Mouse (Mus musculus) lung, postnatal 4 days (tissue): ENCODE measurements around the gene Efna2.
A peak's percentile ranks its signal among the peaks of the same experiment; 100 is the strongest.
"Not testable (repeated sequence)": the region's sequence is repeated elsewhere in the genome, so short reads cannot be mapped to it uniquely, and the experiment has no call there.

Source experiments
- DNase-seq, 2 experiments: peaks; one replicate each; pipeline ENCODE4 v3.0.0; 2021

Gene Efna2

GRCm38 (mm10) chr10:80194441-80194840 lies 15.2 kb downstream of the Efna2 start:
- DNase-seq: peak in 1 of 2 experiments; percentile 15

DNA sequence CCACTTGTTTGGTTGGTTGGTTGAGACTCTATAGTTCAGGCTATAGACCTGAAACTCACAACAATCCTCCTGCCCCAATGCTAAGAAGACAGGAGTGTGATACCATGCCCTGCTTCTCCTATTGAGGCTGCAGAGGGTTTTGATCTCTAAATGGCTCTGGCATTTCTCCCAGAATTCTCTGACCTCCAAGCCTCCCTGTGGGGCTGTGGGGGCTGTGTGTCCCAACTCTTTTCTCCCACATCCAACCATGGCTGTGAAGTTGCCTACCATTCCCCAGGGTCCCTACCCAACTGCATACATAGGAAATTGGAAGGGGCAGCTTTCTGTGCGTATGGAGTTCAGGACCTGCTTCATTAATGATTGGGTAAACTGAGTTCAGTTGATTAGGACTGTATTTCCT lies 16.9 kb downstream of the Efna2 start:
- peak in 1 of 2 experiments; percentile 9 for DNase-seq

DNA sequence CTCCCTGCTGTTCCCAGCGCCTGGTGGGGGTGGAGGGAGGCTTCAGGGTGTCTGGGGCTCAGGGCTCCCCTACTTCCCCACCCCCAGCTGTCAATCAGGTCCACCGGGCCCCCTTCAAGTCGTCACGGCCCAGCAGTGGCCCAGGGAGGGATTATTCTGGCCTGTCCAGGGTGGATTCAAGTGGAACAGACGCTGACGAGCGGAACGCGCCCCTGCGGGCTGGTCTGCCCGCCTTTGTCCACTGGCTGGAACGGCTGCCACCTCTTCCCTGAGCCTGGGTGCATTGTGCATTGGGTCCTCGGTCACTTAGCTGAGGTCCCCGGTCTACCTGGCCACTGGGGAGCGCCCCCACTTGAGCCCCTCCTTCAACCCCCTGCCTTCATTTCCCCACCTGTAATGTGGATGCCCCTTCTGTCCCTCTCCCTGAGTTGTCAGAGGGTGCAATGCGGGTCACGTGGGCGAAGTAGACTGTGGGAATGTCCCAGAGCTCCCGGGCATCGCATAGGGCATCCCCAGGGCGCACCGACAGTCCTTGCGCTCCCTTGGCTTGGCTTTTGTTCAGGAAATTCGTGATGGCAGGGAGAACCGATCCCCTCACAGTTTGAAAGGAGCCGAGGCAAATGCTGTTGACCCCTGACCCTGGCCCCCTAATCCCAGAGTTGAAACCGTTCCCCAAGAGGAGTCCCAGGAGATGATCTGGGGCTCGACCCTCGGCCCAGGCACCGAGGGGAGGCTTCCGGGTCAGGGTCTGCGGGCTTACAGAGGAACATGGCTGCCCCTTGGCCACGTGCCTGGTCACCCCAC lies 17.7 kb downstream of the Efna2 start:
- DNase-seq: peak in 1 of 2 experiments; percentile 17

- DNase-seq: peak; percentile 80 to 87
These were observed 20.2 kb downstream of the Efna2 start for GRCm38 (mm10) chr10:80199440-80200008.

DNA sequence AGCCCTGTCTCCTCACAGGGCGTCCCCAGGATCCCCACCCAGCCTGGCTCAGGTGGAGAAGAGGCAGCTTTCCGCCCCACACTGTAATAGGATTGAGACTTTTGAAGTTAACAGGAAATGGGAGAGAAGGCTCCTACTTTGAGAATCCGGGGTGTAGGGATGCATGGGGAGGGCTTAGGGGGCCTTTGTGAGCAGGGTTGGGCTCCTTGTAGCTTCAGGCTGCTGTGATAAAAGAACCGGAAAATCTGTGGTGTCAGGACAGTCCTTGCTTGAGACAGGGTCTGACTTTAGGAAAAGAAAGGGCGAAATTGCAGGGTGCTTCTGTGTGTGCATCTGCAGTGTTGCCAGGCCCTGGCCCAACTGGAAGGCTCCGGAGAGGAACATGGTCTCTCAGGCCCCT lies 21.2 kb downstream of the Efna2 start:
- DNase-seq: no peak

- DNase-seq: no peak
These were observed 24.8 kb downstream of the Efna2 start for GRCm38 (mm10) chr10:80204055-80204454.

GRCm38 (mm10) chr10:80207201-80207600 lies 27.9 kb downstream of the Efna2 start:
- no peak for DNase-seq

- no peak for DNase-seq
These were observed 28.4 kb downstream of the Efna2 start for GRCm38 (mm10) chr10:80207676-80208075.

- DNase-seq: no peak
These were observed 29.0 kb downstream of the Efna2 start for GRCm38 (mm10) chr10:80208248-80208647.

DNA sequence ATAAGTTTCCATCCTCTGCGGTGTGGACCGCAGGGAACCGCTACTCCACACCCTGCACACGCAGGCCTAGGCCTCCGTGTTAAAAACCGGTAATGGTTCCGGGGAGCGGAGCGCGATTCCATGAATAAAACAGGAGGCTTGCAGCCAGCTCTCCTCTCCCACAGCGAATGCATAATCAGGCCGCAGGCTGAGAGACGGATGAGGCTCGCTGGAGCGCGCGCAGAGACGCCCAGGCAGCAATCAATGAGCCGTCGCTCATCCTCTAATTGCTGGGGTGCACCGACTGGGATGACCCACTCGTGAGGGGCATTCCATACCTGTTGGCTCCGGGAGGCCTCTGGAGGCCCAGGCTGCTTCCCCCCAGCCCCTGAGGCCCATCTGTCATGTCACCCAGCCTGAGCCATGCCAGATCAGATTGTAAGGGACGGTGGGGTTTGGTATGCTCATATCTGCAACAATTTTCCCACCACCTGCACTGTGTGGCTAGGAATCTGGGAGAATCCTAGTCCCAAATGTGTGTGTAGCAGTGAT lies 29.6 kb downstream of the Efna2 start:
- DNase-seq: no peak

GRCm38 (mm10) chr10:80211547-80212103 lies 32.3 kb downstream of the Efna2 start:
- not testable (repeated sequence) for DNase-seq

DNA sequence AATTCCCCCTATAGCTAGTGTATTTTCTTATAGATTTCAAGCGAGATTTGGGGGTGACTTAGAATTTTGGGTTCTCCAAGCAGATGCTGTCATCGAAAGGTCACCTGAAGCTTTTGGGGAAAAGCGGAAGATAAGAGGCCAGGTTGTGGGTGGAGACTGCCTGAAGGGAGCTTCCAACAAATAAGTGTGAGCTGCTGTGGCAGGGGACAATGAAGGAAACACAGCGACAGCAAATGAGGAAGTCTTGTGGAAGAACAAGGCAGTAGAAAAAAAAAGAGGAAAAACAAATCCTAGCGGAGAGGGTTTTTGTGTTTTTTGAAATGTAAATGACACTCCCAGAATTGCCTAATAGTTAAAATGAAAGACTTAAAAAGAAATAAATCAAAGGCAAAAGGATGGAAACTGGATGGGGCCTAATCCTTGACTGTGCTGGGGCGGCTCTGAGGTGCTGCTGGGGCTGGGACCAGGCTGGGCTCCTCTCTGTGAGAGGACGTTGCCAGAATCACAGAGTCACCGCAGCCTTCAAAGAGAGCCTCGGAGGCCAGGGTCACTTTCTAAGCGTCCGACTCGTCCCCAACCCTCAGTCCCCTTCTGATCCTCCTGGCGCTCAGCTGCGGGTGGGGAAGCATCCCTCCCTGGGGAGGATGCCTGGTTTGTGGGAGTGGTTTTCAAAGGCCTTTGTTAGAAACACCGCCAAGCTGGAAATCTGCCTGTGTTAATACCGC lies 35.9 kb downstream of the Efna2 start:
- DNase-seq: no peak

- DNase-seq: no peak
These were observed 41.4 kb downstream of the Efna2 start for GRCm38 (mm10) chr10:80220676-80221075.

DNA sequence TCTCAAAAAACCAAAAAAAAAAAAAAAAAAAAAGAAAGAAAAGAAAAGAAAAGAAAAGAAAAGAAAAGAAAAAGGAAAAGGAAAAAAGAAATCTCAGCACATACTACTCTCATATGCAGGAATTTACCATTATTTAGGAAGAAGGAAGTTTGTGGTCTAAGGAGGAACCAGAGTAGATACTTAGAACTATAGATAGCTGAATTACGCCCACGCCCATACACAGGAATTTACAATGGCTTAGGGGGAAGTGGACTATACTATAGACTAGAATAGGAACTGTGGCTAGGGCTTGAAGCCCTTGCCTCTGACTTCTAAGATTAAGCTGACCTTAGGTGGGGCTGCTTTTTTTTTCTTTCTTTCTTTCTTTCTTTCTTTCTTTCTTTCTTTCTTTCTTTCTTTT lies 43.9 kb downstream of the Efna2 start:
- not testable (repeated sequence) for DNase-seq

- no peak for DNase-seq
These were observed 46.8 kb downstream of the Efna2 start for GRCm38 (mm10) chr10:80226071-80226415.

GRCm38 (mm10) chr10:80226416-80227165 lies 47.3 kb downstream of the Efna2 start, which contains the start of gene Mum1:
Gene Mum1, plus strand, starts transcription at chr10:80226434.
- DNase-seq: peak; percentile 99 to 100

DNA sequence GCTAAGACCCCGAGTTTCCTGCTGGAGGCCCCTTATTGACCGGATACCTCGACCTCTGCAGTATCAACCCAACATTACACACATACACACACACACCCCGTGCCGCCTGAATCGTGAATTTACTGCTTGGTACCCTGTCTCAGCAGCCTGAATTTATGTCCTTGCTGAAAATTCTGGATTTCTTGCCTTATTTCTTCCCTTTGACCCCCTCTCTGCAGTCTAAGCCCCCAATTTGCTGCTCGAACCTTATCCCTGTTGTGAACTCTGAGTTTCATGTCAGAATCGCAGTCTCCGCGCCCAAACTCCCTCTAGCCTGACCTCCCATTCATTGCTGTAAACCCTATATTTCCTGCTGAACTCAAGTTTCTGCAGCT lies 47.9 kb downstream of the Efna2 start:
- DNase-seq: no peak

GRCm38 (mm10) chr10:80227877-80228775 lies 48.8 kb downstream of the Efna2 start:
- peak in 1 of 2 experiments; percentile 25 for DNase-seq

- DNase-seq: no peak
These were observed 57.0 kb downstream of the Efna2 start for GRCm38 (mm10) chr10:80236145-80236825.

- DNase-seq: no peak
These were observed 57.7 kb downstream of the Efna2 start for GRCm38 (mm10) chr10:80237020-80237419.

DNA sequence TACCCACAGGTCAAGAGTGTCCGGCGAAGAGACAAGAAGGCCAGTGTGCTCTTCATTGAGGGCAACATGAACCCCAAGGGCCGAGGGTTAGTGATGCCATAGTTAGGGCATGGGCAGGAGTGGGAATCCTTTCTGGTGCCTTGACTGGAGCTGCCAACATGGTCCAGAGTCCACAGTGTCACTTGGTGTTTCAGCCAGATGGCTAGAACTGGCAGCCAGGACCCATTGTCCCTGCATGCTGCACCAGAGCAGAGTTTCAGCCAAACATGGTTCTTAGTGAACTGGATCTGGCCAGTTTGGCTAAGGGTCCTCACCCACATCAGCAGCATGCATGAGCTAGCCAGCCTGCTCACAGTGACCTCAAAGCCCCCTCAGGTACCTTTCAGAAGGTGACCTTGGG lies 59.0 kb downstream of the Efna2 start:
- DNase-seq: no peak
